In the genomic region with DNA sequence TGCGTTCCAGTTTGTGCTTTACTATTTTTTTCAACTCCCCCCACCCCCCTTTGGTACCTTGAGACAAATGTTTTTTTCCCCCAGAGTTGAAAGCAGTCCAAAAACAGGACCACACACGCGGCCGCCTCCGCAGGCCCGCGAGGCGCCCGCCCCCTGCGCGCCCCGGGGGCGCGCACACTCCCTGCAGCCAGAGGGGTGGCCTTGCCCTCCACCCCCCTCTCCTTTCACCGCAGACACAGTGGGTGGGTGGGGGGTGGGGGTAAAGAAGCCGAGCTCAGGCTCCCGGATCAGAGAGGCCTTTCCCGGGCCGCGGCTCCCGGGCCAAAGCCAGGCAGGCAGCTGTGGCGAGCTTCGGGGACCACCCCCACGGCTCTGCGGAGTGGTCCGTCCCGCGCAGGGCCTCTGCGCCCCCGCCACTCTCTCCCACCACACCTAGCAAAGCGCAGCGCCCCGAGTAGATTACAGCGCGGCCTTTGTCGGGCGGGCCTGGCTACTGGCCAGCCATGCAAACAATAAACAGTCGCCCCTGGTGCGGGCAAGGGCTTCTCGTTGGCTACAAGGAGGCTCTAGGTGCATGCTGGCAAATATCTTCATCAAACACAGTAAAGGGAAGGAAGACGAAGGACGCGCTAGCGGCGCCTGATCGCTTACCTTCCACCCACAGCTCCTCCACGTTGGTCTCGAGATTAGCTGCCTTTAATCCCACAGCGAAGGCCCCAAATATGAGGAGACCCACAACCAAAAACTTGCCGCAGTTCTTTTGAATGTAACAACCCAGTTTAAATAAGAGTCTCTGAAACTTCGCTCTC, we compare ENCODE assay signal across 8 mouse cellular contexts. TPM values are rescaled to one million over a fixed set of nuclear protein-coding genes. Genes with fewer than 3 reads are reported as not detected.
DNase-seq lines count a peak whose midpoint lies in the region; ATAC-seq and TF ChIP-seq lines count a peak whose summit lies in the region.

No protein-coding gene starts in this region.

- peak overlapping the region; percentile 82 for H3K4me3 ChIP-seq in ES-Bruce4 (ENCODE audit: low read depth, low read length)
- H3K4me3 ChIP-seq in brown adipose tissue, adult 24 weeks (ENCODE audit: insufficient read depth, low read depth, low read length), result peak overlapping the region; percentile 78
- H3K4me3 ChIP-seq in forebrain, postnatal 0 days (ENCODE audit: low read depth, low read length), result peak overlapping the region; percentile 86

- TF ChIP-seq CTCF in ES-Bruce4 (IDR thresholded peaks at IDR 0.05; ENCODE audit: low read depth, low read length), result no peak
- no peak; the same call in 1 of the 2 replicates for TF ChIP-seq CTCF in forebrain, postnatal 0 days (IDR thresholded peaks at IDR 0.05; ENCODE audit: low read depth)

- ATAC-seq in forebrain, postnatal 0 days, result peak; percentile 57

- TF ChIP-seq POLR2A in ES-Bruce4 (IDR thresholded peaks at IDR 0.05; ENCODE audit: insufficient read depth, low read length), result no peak

- peak; percentile 85 for DNase-seq in forebrain, postnatal 0 days
- peak; percentile 83 for DNase-seq in heart, postnatal 4 days
- DNase-seq in layer of hippocampus, adult 9-11 months, result peak; percentile 55
- DNase-seq in lung, postnatal 36 days, result peak; percentile 77
- peak; percentile 72 for DNase-seq in retina, postnatal 7 days (ENCODE audit: low read depth, low spot score)
- DNase-seq in urinary bladder, adult 18-20 months (ENCODE audit: low spot score in 2 of 2), result peak; percentile 64 to 70

- no peaks in the 10 kb centered on the region for H3K27me3 ChIP-seq in ES-Bruce4 (ENCODE audit: control insufficient read depth, insufficient read depth, low read length, poor library complexity, severe bottlenecking)
- peaks cover 4% of the 10 kb centered on the region for H3K27me3 ChIP-seq in forebrain, postnatal 0 days (ENCODE audit: insufficient read depth, low read length)

- H3K4me1 ChIP-seq in ES-Bruce4 (ENCODE audit: control insufficient read depth, insufficient read depth, low read length), result no peaks in the 10 kb centered on the region
- peaks cover 5% of the 10 kb centered on the region; the same call in 1 of the 2 replicates for H3K4me1 ChIP-seq in brown adipose tissue, adult 24 weeks (ENCODE audit: control insufficient read depth, insufficient read depth, insufficient read length, low read length)
- no peaks in the 10 kb centered on the region for H3K4me1 ChIP-seq in forebrain, postnatal 0 days (ENCODE audit: insufficient read depth)

- H3K9me3 ChIP-seq in ES-Bruce4 (replicated peaks; ENCODE audit: control insufficient read depth, insufficient read depth, low read length, poor library complexity, severe bottlenecking), result no peaks in the 10 kb centered on the region
- no peaks in the 10 kb centered on the region for H3K9me3 ChIP-seq in forebrain, postnatal 0 days (ENCODE audit: low read length)

- peaks cover 13% of the 10 kb centered on the region for H3K36me3 ChIP-seq in ES-Bruce4 (ENCODE audit: control insufficient read depth, insufficient read depth, low read length, poor library complexity, severe bottlenecking)
- no peaks in the 10 kb centered on the region for H3K36me3 ChIP-seq in forebrain, postnatal 0 days (ENCODE audit: insufficient read depth)

- WGBS in forebrain, postnatal 0 days, result 1% methylated on average over 51 of the region's 51 CpGs

- 0 out of 2 replicates have a peak, but pooled peaks have one; percentile 13 for TF ChIP-seq EP300 in ES-Bruce4 (IDR thresholded peaks at IDR 0.05; ENCODE audit: insufficient read depth, low read depth, low read length)

- peak overlapping the region; percentile 99 for H3K4me2 ChIP-seq in forebrain, postnatal 0 days (ENCODE audit: low read depth)

- H3K9ac ChIP-seq in ES-Bruce4 (ENCODE audit: low read depth, poor library complexity, severe bottlenecking), result peak overlapping the region; percentile 94
- peak overlapping the region; percentile 71 for H3K9ac ChIP-seq in forebrain, postnatal 0 days

- peak overlapping the region; percentile 15; the same call in 1 of the 2 replicates for H3K27ac ChIP-seq in ES-Bruce4 (ENCODE audit: insufficient read depth, low read length)
- peak overlapping the region; percentile 92 for H3K27ac ChIP-seq in brown adipose tissue, adult 24 weeks (replicated peaks; ENCODE audit: low read depth, low read length)
- peak overlapping the region; percentile 89 for H3K27ac ChIP-seq in forebrain, postnatal 0 days (ENCODE audit: low read depth, low read length)

RNA-seq across cellular contexts. Expression of a gene that starts 10.2 kb away (rescaled TPM):
- 45.5 and 48.8 TPM in 2 replicates for polyA plus RNA-seq in ES-Bruce4 (2011; ENCODE audit: insufficient read depth, insufficient read length, low read depth, missing spikeins)
- 4.8 and 7.9 TPM in 2 replicates for polyA plus RNA-seq in brown adipose tissue, adult 24 weeks (2012; ENCODE audit: insufficient read depth, insufficient read length, missing spikeins)
- total RNA-seq in forebrain, postnatal 0 days (2014; rRNA removed), result 11.7 and 26.5 TPM in 2 replicates
- polyA plus RNA-seq in forebrain, postnatal 0 days (2015; fragmentation: Nextera tagmentation; extraction: Ambion mirVana), result 2.7 and 4.8 TPM in 2 replicates
- 10 to 100 TPM; 23.7 to 25.5 TPM for total RNA-seq in heart, postnatal 4 days (2021)

Comparison
In these comparisons a context has a peak if more than half of its experiments do, and no peak if none do; other contexts are left out.
1. Peak in every context shown above with its lines: DNase-seq, ATAC-seq, H3K4me3 ChIP-seq and H3K27ac ChIP-seq.
2. H3K27ac ChIP-seq: peak in every context shown above with its lines; median percentile 92 in brown adipose tissue, adult 24 weeks; 89 in forebrain, postnatal 0 days; 15 in ES-Bruce4.